Mouse (Mus musculus) E14TG2a.4 (cell line): ENCODE measurements around the gene Gm8180.

Experiments used
- CTCF ChIP-seq: conservative IDR thresholded peaks from 2 replicates; pipeline ENCODE4 v1.5.1; 2014; ENCODE audit warnings: low read length
- NANOG ChIP-seq: IDR thresholded peaks from 2 replicates; pipeline ENCODE4 v1.6.1; 2014; ENCODE audit warnings: borderline replicate concordance, low read length, mixed read lengths

- TF ChIP-seq CTCF (no peak), NANOG (no peak)
Observed at GRCm38 (mm10) chr14:43796069-43796904, 11.7 kb upstream of the Gm8180 start.
